Mouse (Mus musculus): Measurements from ENCODE around the gene Utrn.

The Utrn gene

GRCm38 (mm10) chr10:12874577-12875277 is 5.6 kb upstream of the Utrn start:
- DNase-seq (ENCODE audit: low spot score in 2 of 2) = no peak

- DNase-seq (ENCODE audit: low spot score in 2 of 2) = no peak
Measured at GRCm38 (mm10) chr10:12869846-12870245, 681 bp upstream of the Utrn start.

GRCm38 (mm10) chr10:12868189-12869028 is 756 bp downstream of the Utrn start:
- DNase-seq (ENCODE audit: low spot score in 2 of 2) = peak in 1 of 2 experiments; percentile 6

GRCm38 (mm10) chr10:12867733-12868188 is 1.4 kb downstream of the Utrn start:
- DNase-seq (ENCODE audit: low spot score in 2 of 2) = no peak

- DNase-seq (ENCODE audit: low spot score in 2 of 2) = no peak
Measured at GRCm38 (mm10) chr10:12866971-12867732, 2.0 kb downstream of the Utrn start.

- DNase-seq (ENCODE audit: low spot score in 2 of 2) = no peak
Measured at GRCm38 (mm10) chr10:12865201-12865600, 4.0 kb downstream of the Utrn start.

GRCm38 (mm10) chr10:12863581-12863980 is 5.6 kb downstream of the Utrn start:
- DNase-seq (ENCODE audit: low spot score in 2 of 2) = no peak

GRCm38 (mm10) chr10:12862047-12862446 is 7.1 kb downstream of the Utrn start:
- no peak for DNase-seq (ENCODE audit: low spot score in 2 of 2)

GRCm38 (mm10) chr10:12861381-12861780 is 7.8 kb downstream of the Utrn start:
- DNase-seq (ENCODE audit: low spot score in 2 of 2) = no peak

- peak in 1 of 2 experiments; percentile 26 for DNase-seq (ENCODE audit: low spot score in 2 of 2)
Measured at GRCm38 (mm10) chr10:12860765-12861164, 8.4 kb downstream of the Utrn start.

GRCm38 (mm10) chr10:12860331-12860730 is 8.8 kb downstream of the Utrn start:
- DNase-seq (ENCODE audit: low spot score in 2 of 2) = no peak

GRCm38 (mm10) chr10:12858017-12858416 is 11.1 kb downstream of the Utrn start:
- DNase-seq (ENCODE audit: low spot score in 2 of 2) = peak in 1 of 2 experiments; percentile 8

GRCm38 (mm10) chr10:12854298-12854697 is 14.9 kb downstream of the Utrn start:
- DNase-seq (ENCODE audit: low spot score in 2 of 2) = no peak

- DNase-seq (ENCODE audit: low spot score in 2 of 2) = no peak
Measured at GRCm38 (mm10) chr10:12853776-12854175, 15.4 kb downstream of the Utrn start.

- no peak for DNase-seq (ENCODE audit: low spot score in 2 of 2)
Measured at GRCm38 (mm10) chr10:12853196-12853620, 16.0 kb downstream of the Utrn start.

GRCm38 (mm10) chr10:12852416-12853195 is 16.6 kb downstream of the Utrn start:
- DNase-seq (ENCODE audit: low spot score in 2 of 2) = no peak

GRCm38 (mm10) chr10:12850781-12851471 is 18.2 kb downstream of the Utrn start:
- no peak for DNase-seq (ENCODE audit: low spot score in 2 of 2)

GRCm38 (mm10) chr10:12848322-12849108 is 20.6 kb downstream of the Utrn start:
- DNase-seq (ENCODE audit: low spot score in 2 of 2) = no peak

- DNase-seq (ENCODE audit: low spot score in 2 of 2) = no peak
Measured at GRCm38 (mm10) chr10:12842543-12842942, 26.6 kb downstream of the Utrn start.

GRCm38 (mm10) chr10:12841497-12841896 is 27.7 kb downstream of the Utrn start:
- DNase-seq (ENCODE audit: low spot score in 2 of 2) = no peak

All from left cerebral cortex, adult 9 months (tissue).